Mouse (Mus musculus): Measurements from ENCODE around the gene Ccdc28b. TPM values are rescaled to one million over a fixed set of nuclear protein-coding genes. Genes with fewer than 3 reads are reported as not detected.
A peak's percentile ranks its signal among the peaks of the same experiment; 100 is the strongest.

The Ccdc28b gene
- total RNA-seq, 2 experiments from 2014 or later: 66.5 to 67.5 TPM

- DNase-seq (ENCODE audit: low spot score in 2 of 2): peak; percentile 86 to 91
- intact Hi-C loops (cut with DNase I): loop anchor here (5.0 kb wide), 1 partner anchor 138 kb away; the partner anchor contains the start of gene Bsdc1
Observed at GRCm38 (mm10) chr4:129600233-129601158, 23.3 kb downstream of the Ccdc28b start, which contains the start of the genes Eif3i and Tmem234. Gene Eif3i, minus strand, starts transcription at chr4:129600648. Gene Tmem234, plus strand, starts transcription at chr4:129600668.

GRCm38 (mm10) chr4:129588865-129589264, 34.9 kb downstream of the Ccdc28b start:
- no peak for DNase-seq (ENCODE audit: low spot score in 2 of 2)
- intact Hi-C loops (cut with DNase I): no loop called here

DNA sequence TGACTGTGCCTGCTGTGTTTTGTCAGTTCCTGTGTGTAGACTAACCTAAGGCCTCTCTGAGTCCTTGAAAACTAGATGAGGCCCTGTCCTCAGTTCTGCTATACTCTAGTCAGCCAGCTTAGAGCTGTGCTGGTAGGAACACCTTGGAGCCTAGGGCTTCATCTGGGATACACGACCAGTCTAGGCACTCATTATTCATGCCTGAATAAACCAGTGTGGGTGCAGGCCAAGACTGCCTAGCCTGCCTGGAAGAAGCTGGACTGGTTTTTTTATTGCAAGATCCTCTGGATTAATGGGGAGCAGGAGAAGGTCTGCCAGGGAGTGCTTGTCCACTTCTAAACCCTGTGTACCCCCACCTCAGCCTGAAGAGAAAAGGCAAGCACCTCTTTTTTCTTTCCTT, 36.8 kb downstream of the Ccdc28b start:
- intact Hi-C loops (cut with DNase I): no loop called here
- DNase-seq (ENCODE audit: low spot score in 2 of 2): no peak

DNA sequence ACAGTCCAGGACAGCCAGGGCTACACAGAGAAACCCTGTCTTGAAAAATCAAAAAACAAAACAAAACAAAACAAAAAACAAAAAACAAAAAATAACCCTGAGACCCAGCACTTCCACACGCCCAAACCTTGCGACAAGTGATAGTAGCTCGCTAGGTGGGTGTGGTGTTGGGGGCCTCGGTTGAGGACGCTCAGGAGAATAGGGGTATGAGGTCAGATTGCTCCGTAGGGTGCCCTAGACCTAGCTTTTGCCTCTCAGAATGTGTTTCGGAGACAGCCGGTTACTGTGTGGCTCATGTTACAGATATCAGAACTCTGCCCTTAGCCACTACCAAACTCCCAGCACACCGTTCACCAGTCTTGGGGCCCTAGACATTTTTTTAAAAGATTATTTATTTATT, 38.0 kb downstream of the Ccdc28b start:
- intact Hi-C loops (cut with DNase I): loop anchor here (2.0 kb wide), 1 partner anchor 23 kb away; no protein-coding TSS in a partner anchor
- DNase-seq (ENCODE audit: low spot score in 2 of 2): no peak

DNA sequence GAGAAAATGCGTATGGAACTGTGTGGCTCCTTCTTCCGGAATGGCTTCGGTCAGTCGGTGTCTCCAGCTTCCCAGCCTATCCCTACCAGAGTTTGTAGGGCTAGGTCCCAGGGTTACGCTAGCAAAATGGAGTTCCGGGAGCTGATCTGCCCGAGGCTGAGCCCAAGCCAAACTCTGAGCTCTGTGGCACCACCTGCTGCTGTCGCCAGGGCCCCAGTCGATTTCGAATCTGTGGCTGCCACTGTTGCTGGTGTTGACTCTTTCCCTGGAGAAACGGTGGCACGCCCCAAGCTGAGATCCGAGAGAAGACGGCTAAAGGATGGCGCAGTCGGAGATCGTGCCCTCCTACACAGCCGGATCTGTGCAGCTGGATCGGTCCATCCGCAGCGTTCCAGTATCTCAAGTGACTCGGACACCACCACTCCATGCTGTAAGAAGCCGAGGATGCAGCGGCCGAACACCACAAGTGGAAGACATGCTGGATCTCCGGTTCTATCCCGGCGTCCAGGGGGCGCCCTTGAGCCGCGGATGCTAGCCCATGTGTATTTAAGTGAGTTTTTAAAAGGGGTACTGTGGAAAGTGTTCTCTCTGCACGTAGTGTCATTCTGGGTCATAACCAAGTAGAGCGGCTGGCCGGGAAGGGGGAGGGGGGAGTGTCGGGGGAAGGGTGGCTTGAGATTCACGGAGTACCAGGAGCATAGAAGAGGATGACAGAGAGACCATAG, 38.7 kb downstream of the Ccdc28b start:
- intact Hi-C loops (cut with DNase I): loop anchor here (2.0 kb wide), 1 partner anchor 24 kb away; no protein-coding TSS in a partner anchor
- peak; percentile 84 to 86 for DNase-seq (ENCODE audit: low spot score in 2 of 2)

DNA sequence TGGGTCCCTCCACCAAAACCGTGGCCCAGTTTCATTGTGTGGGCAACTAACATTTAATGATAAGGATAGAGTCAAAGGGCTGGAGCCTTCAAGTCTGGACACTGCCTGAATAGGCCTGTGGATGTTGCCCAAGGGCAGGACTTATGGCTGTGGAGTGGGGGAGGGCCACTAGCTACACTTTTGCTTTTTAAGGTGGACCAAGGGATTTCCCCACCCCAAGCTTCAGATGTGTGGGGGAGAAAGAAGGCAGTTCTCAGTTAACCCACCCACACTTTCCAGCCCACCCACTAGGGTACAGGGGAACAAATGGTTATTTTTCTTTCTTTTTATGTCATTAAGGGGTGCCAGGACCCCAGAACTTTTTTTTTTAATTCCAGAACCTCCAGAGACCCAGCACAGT, 39.4 kb downstream of the Ccdc28b start:
- intact Hi-C loops (cut with DNase I): loop anchor here (2.0 kb wide), 1 partner anchor 24 kb away; no protein-coding TSS in a partner anchor
- no peak for DNase-seq (ENCODE audit: low spot score in 2 of 2)

GRCm38 (mm10) chr4:129582251-129582650, 41.5 kb downstream of the Ccdc28b start:
- intact Hi-C loops (cut with DNase I): no loop called here
- no peak for DNase-seq (ENCODE audit: low spot score in 2 of 2)

GRCm38 (mm10) chr4:129580347-129580746, 43.4 kb downstream of the Ccdc28b start:
- no peak for DNase-seq (ENCODE audit: low spot score in 2 of 2)
- intact Hi-C loops (cut with DNase I): no loop called here

DNA sequence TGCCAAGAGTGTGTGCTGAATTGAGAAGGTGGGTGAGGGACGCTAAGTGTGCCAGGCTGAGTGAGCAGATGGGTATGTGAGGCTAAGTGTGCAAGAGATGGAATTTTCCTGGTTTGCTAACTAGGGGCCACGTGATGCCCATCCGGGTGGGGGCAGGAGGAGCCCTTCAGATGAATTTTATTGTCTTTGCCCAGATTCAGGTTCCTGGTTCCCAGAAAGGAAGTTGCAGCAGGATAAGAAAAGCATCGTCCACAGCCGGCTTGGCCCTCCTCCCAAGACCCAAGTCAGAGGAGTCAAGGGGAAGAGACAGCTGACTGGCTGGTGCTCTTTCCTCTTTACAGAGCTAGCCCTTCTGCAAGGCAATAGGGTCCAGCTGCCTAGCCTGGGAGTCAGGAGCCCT, 45.3 kb downstream of the Ccdc28b start, which contains the start of gene Fam167b:
Fam167b (minus strand) TSS at position 84 of the 400 bp plus-strand sequence.
- DNase-seq (ENCODE audit: low spot score in 2 of 2): peak in 1 of 2 experiments; percentile 38
- intact Hi-C loops (cut with DNase I): no loop called here

DNA sequence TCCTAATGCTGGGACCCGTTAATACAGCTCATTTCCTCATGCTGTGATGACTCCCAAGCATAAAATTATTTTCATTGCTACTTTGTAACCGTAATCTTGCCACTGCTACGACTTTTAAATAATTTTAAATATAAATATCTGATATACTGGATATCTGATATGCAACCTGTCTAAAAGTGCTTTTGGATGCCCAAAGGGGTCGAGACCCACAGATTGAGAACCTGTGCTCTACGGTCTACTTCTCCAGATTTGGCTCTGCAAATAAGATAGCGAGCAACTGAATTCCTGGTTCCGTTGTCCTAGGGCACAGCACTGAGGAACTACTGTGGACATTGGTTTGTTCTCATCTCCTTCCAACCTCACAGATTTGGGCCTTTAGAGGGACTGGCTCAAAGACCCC, 46.1 kb downstream of the Ccdc28b start:
- intact Hi-C loops (cut with DNase I): no loop called here
- DNase-seq (ENCODE audit: low spot score in 2 of 2): no peak

DNA sequence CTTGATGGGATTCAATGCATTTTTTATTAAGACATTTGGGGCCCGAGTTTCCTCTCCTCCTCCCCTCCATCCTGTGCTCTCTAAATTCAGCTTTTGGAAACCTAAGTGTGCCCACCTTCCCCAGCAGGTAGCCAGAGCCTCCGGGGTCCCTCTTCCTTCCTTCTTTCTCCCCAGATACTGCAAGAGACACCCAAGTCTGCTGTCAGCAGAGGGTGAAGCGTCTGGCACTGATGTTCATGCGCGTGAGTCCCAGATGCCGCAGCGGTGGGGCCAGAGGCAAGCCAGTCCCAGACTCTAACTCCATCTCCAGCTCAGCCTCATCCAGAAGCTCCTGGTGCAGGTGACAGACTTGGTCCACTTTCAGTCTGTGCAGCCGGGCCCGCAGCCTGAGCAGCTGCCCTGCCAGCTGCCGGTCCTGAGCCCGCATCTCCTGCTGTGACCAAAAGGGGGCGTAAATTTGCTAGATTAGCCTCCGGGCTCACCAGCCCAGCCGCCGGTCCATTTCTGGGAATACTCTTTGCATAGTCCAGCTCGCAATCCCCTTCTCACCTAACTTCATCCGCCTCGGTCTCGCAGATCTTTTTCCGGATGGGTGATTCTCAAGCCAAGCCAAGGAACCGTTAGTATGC, 46.8 kb downstream of the Ccdc28b start:
- peak; percentile 41 to 50 for DNase-seq (ENCODE audit: low spot score in 2 of 2)
- intact Hi-C loops (cut with DNase I): no loop called here

GRCm38 (mm10) chr4:129575171-129575844, 48.4 kb downstream of the Ccdc28b start:
- no peak for DNase-seq (ENCODE audit: low spot score in 2 of 2)
- intact Hi-C loops (cut with DNase I): no loop called here

DNA sequence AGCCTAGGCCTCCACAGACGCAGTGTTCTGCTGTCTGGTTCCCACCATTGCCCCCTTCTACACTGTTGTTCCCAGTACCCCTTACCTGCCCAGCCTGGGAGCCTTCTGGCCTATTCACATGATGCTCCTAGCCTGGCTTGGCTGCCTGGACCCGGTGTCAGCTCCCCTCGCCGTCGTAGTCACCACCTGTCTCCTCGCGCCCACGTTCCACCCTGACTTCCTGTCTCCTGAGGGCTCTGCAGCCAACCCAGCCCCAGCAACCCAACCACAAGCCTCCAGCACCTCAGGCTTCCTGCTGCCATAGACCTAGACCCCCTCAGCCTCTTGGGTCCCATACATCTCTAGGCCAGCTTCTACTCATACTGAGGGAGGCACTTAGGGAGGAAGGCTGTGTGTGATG, 50.3 kb downstream of the Ccdc28b start, which contains the start of gene Lck:
Lck (minus strand) TSS at position 212 of the 400 bp plus-strand sequence.
- intact Hi-C loops (cut with DNase I): no loop called here
- no peak for DNase-seq (ENCODE audit: low spot score in 2 of 2)

DNA sequence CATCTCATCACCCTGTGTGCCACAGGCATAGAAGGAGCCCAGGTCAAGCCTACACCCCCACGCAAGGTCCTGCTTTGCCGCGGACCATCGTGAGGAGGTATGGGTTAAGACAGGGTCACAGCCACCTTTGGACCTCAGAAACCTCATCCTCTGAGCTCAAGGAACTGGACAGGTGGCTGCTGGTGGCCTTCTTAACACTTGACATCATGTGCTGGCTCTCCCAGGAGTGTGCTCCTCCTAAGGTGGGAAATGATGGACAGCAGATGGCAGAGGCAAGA, 50.7 kb downstream of the Ccdc28b start:
- intact Hi-C loops (cut with DNase I): no loop called here

DNA sequence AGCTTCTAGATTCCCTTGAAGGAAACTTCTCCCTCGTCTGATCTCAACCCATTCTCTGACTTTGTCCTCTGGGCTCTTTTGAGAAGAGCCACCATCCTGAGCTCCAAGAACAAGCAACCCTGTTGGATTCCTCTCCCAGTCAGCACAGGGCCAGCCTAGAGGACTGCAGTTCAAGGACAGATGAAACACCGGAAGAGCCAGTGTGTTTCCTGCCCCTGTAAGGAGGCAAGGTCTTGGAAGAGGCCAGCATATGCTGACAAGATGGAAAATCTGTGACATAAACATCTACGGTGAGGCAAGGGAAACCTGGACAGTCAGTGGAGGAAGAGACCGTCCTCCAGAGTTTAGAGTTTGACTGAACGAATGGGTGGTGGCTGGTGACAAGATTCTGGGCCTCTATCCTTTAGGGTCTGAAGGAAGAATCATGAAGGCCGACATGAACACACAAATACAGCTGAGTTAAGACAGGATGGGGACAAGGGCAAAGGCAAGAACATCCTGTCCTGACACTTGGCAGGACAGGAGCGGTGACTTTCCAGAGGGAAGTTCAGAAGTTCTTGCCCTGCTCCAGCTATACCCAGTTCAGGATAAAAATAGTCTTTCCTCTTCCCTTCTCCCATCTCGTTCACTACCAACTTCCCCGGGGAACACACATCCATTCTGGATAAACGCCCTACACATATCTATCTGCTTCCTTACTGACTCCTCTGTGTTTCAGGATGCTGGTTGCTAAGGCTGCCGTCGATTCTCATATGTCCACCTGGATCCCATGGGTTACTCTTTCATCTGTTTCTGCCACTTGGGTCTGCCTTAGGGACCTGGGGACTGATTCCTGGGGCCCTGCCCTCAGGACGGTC, 51.3 kb downstream of the Ccdc28b start:
- intact Hi-C loops (cut with DNase I): no loop called here

More for the DNA sequence above, 50.7 kb downstream of the Ccdc28b start:
- no peak for DNase-seq (ENCODE audit: low spot score in 2 of 2)

GRCm38 (mm10) chr4:129571551-129572084, 52.1 kb downstream of the Ccdc28b start:
- intact Hi-C loops (cut with DNase I): no loop called here
- no peak for DNase-seq (ENCODE audit: low spot score in 2 of 2)

More for the DNA sequence above, 51.3 kb downstream of the Ccdc28b start:
- DNase-seq (ENCODE audit: low spot score in 2 of 2): no peak

- no peak for DNase-seq (ENCODE audit: low spot score in 2 of 2)
- intact Hi-C loops (cut with DNase I): no loop called here
Observed at GRCm38 (mm10) chr4:129570028-129570427, 53.7 kb downstream of the Ccdc28b start.
